Mouse (Mus musculus) midbrain, postnatal 0 days (tissue): ENCODE data around the gene Ky. TPM values are rescaled to one million over a fixed set of nuclear protein-coding genes. Genes with fewer than 3 reads are reported as not detected.

Source experiments
- ATAC-seq: fragments of 200-750 bp; cut with Nextera tagmentation; 2 replicates; pipeline ENCODE4 v1.8.0; 2017; ENCODE audit warnings: moderate number of reproducible peaks, mild to moderate bottlenecking, moderate TSS enrichment, moderate library complexity; ENCODE audit not compliant: low FRiP score
- DNase-seq: peaks from one replicate; pipeline ENCODE4 v3.0.0-alpha.2; 2015; ENCODE audit warnings: low spot score
- H3K27ac ChIP-seq: fragments of 300-500 bp; sonication (generic); 2 replicates; pipeline ENCODE4 v1.5.1; 2014; ENCODE audit warnings: low read depth, mild to moderate bottlenecking, low read length, mixed read lengths
- H3K27me3 ChIP-seq: fragments of 300-500 bp; sonication (generic); 2 replicates; pipeline ENCODE4 v1.6.1; 2014; ENCODE audit warnings: low read length, control low read depth, mixed read lengths; ENCODE audit not compliant: insufficient read depth
- H3K36me3 ChIP-seq: fragments of 300-500 bp; sonication (generic); 2 replicates; pipeline ENCODE4 v1.6.1; 2014; ENCODE audit warnings: low read length, control low read depth, mixed read lengths; ENCODE audit not compliant: insufficient read depth
- H3K4me1 ChIP-seq: fragments of 300-500 bp; sonication (generic); 2 replicates; pipeline ENCODE4 v1.6.1; 2014; ENCODE audit warnings: mild to moderate bottlenecking, control low read depth, antibody characterized with exemption, low read length, mixed read lengths; ENCODE audit not compliant: insufficient read depth
- H3K4me2 ChIP-seq: fragments of 300-500 bp; sonication (generic); 2 replicates; pipeline ENCODE4 v1.6.1; 2014; ENCODE audit warnings: low read depth, mild to moderate bottlenecking, low read length, mixed read lengths; ENCODE audit not compliant: poor library complexity, severe bottlenecking
- H3K4me3 ChIP-seq: fragments of 300-500 bp; sonication (generic); 2 replicates; pipeline ENCODE4 v1.5.1; 2014; ENCODE audit warnings: low read depth, mild to moderate bottlenecking, low read length, moderate library complexity
- H3K9ac ChIP-seq: fragments of 300-500 bp; sonication (generic); replicated peaks from 2 replicates; pipeline ENCODE4 v1.6.1; 2014; ENCODE audit warnings: mild to moderate bottlenecking, low read length, moderate library complexity, mixed read lengths; ENCODE audit not compliant: poor library complexity, severe bottlenecking
- H3K9me3 ChIP-seq: fragments of 300-500 bp; sonication (generic); 2 replicates; pipeline ENCODE4 v1.6.1; 2016; ENCODE audit warnings: low read length, control low read depth
- CTCF ChIP-seq: IDR thresholded peaks from 2 replicates; pipeline ENCODE4 v1.5.1; 2016; ENCODE audit warnings: antibody characterized with exemption, mild to moderate bottlenecking
- WGBS: fragments of 180-500 bp; shearing (Covaris S2); extraction: QIAGEN DNeasy Blood & Tissue Kit; methylation state at CpG from one replicate; pipeline ENCODE4 v1.1.7; 2014; 5-methylcytosine and 5-hydroxymethylcytosine counted together
- polyA plus RNA-seq: library from polyadenylated mRNA; unstranded; fragments of >200 nt; fragmentation: Nextera tagmentation; extraction: Ambion mirVana; gene quantifications from 2 replicates; pipeline ENCODE4 v1.2.1, GENCODE M21; 2015
- total RNA-seq: library from RNA; depleted of rRNA; stranded (reverse); fragments of >200 nt; gene quantifications from 2 replicates; pipeline ENCODE4 v1.2.3, GENCODE M21; 2014

Gene Ky
- total and polyA plus RNA-seq, 2 experiments from 2014 or later: 0.99 to 6.5 TPM

DNA sequence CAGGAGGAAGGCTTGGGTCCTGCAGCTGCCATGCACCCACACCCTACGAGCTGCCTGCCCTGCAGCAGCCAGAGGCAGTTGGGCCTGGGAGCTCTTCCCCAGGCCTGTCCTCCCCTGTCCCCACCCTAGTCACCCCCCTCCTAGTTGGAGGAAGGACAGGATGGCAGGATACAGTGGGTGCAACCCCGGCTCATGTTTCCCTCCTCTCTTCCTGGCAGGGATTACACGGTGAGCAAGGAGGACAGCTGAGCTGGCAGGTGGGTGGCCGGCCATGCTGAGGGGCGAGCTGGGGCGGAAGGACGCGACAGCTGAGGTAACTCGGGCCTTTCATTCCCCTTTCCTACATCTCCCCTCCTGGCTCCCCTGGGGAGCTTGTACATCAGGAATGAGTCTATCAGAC, 11.1 kb upstream of the Ky start:
- Histone ChIP-seq H3K9me3 (no peaks in the 10 kb centered on the region), H3K36me3 (no peaks in the 10 kb centered on the region), H3K9ac (no peak overlapping the region), H3K27me3 (no peaks in the 10 kb centered on the region; the same call in 1 of the 2 replicates), H3K4me1 (no peaks in the 10 kb centered on the region), H3K4me2 (no peak overlapping the region), H3K27ac (no peak overlapping the region), H3K4me3 (no peak overlapping the region)
- 78% methylated on average over 9 of the region's 9 CpGs for WGBS
- ATAC-seq (no peak), DNase-seq (no peak)
- TF ChIP-seq CTCF: no peak

- no peaks in the 10 kb centered on the region for H3K4me1 ChIP-seq
- no peak for TF ChIP-seq CTCF
- H3K9me3 ChIP-seq: no peaks in the 10 kb centered on the region
- ATAC-seq (no peak), DNase-seq (no peak)
- no peaks in the 10 kb centered on the region; the same call in 1 of the 2 replicates for H3K27me3 ChIP-seq
- no peak overlapping the region for H3K4me3 ChIP-seq
- WGBS: 91% methylated on average over 4 of the region's 4 CpGs
- no peak overlapping the region for H3K9ac ChIP-seq
- H3K27ac ChIP-seq: no peak overlapping the region
- H3K4me2 ChIP-seq: no peak overlapping the region
- no peaks in the 10 kb centered on the region for H3K36me3 ChIP-seq
These were observed 10.3 kb upstream of the Ky start for GRCm38 (mm10) chr9:102495266-102495665.

- ATAC-seq (no peak), DNase-seq (peak; percentile 24)
- no peaks in the 10 kb centered on the region; the same call in 1 of the 2 replicates for H3K27me3 ChIP-seq
- H3K4me1 ChIP-seq: no peaks in the 10 kb centered on the region
- no peak overlapping the region for H3K4me2 ChIP-seq
- no peaks in the 10 kb centered on the region for H3K9me3 ChIP-seq
- no peak for TF ChIP-seq CTCF
- no peaks in the 10 kb centered on the region for H3K36me3 ChIP-seq
- H3K27ac ChIP-seq: no peak overlapping the region
- WGBS: 93% methylated on average over 3 of the region's 3 CpGs
- H3K9ac ChIP-seq: no peak overlapping the region
- no peak overlapping the region for H3K4me3 ChIP-seq
These were observed 9.0 kb upstream of the Ky start for GRCm38 (mm10) chr9:102496481-102497041.

- DNase-seq: no peak
- no peak overlapping the region for H3K4me3 ChIP-seq
- H3K4me2 ChIP-seq: no peak overlapping the region
- H3K4me1 ChIP-seq: no peaks in the 10 kb centered on the region
- WGBS: 86% methylated on average over 9 of the region's 9 CpGs
- H3K27me3 ChIP-seq: no peaks in the 10 kb centered on the region; the same call in 1 of the 2 replicates
- no peaks in the 10 kb centered on the region for H3K36me3 ChIP-seq
- no peaks in the 10 kb centered on the region for H3K9me3 ChIP-seq
- no peak overlapping the region for H3K27ac ChIP-seq
- TF ChIP-seq CTCF: no peak
- no peak overlapping the region for H3K9ac ChIP-seq
- ATAC-seq: no peak
These were observed 8.4 kb upstream of the Ky start for GRCm38 (mm10) chr9:102497089-102497690.

DNA sequence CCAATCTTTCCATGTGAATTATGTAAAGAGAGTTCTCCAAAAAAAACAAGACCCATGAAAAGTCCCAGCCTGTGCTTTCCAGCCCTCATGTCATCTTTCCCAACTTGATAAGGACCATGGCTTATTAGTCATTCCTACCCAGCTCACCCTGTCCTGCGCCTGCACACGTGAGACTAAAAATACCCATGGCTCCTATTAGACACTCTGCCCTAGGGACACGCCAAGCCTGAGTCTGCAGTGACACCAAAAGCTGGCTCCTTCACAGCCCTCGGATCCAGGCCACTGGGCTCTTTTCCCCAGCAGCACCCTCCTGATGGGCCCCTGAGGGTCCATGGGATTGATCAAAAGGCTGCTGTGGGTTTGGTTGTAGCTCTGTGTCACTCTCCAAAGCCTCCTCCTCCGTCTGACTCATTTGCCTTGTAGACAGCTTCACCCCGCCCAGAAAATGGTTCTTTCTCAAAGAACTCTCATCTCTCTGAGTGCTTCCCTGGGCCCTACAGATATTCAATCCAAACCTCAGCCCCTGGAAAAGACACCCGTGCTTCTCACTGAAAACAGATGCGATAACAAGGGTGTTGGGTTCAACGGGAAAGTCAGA, 7.6 kb upstream of the Ky start:
- ATAC-seq: no peak
- H3K27me3 ChIP-seq: no peaks in the 10 kb centered on the region; the same call in 1 of the 2 replicates
- H3K4me1 ChIP-seq: no peaks in the 10 kb centered on the region
- no peak for TF ChIP-seq CTCF
- H3K27ac ChIP-seq: no peak overlapping the region
- no peak overlapping the region for H3K4me2 ChIP-seq
- H3K4me3 ChIP-seq: no peak overlapping the region
- no peaks in the 10 kb centered on the region for H3K9me3 ChIP-seq
- no peak for DNase-seq
- WGBS: 87% methylated on average over 9 of the region's 9 CpGs
- no peaks in the 10 kb centered on the region for H3K36me3 ChIP-seq
- H3K9ac ChIP-seq: no peak overlapping the region

GRCm38 (mm10) chr9:102498701-102499100, 6.8 kb upstream of the Ky start:
- H3K27ac ChIP-seq: no peak overlapping the region
- H3K4me1 ChIP-seq: no peaks in the 10 kb centered on the region
- no peak for TF ChIP-seq CTCF
- ATAC-seq: no peak
- no peak overlapping the region for H3K4me2 ChIP-seq
- no peak overlapping the region for H3K4me3 ChIP-seq
- 90% methylated on average over 6 of the region's 6 CpGs for WGBS
- no peaks in the 10 kb centered on the region for H3K9me3 ChIP-seq
- no peaks in the 10 kb centered on the region for H3K36me3 ChIP-seq
- H3K27me3 ChIP-seq: no peaks in the 10 kb centered on the region
- DNase-seq: no peak
- H3K9ac ChIP-seq: no peak overlapping the region
